Mouse (Mus musculus): ENCODE data around the gene Dclk1.

DNA sequence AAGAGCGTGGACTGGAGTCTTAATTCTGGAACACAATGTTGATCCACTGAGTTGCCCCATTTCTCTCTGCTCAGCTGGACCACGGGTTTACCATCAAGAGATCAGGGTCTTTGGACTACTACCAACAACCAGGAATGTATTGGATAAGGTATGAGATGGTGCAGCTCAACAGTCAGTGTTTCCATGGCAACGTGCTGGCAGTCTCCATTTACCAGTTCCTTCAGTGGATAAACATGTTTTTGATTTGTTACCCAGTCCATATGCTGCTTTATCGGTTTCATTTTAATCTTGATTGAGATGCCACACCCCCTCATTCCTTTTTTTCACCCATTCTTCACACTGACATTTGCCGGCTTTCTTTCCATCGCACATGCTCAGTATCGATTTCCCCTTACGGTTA lies 279.6 kb downstream of the Dclk1 start:
- no peak for TF ChIP-seq CTCF (IDR thresholded peaks at IDR 0.05)
- no peak for TF ChIP-seq EP300 (IDR thresholded peaks at IDR 0.05; ENCODE audit: insufficient read depth, low read depth, low read length)

Data from heart, adult 2 months (tissue).